Mouse (Mus musculus) MEL (cell line): Measurements from ENCODE around the gene Fkbp8.

Experiments used
- CTCF ChIP-seq, 3 experiments: IDR thresholded peaks in 2 of 3; conservative IDR thresholded peaks in 1 of 3; 2 replicates each; pipeline ENCODE4 v1.5.1; 2011 to 2012; ENCODE audit warnings: low read length in 3 of 3, low read depth in 2 of 3, mild to moderate bottlenecking in 2 of 3, improper control_type of control experiment in 1 of 3, inconsistent platforms in 1 of 3, mixed read lengths in 1 of 3, moderate library complexity in 1 of 3; ENCODE audit not compliant: control insufficient read depth in 1 of 3, insufficient read depth in 1 of 3, poor library complexity in 1 of 3, severe bottlenecking in 1 of 3
- GABPA ChIP-seq: IDR thresholded peaks from 2 replicates; pipeline ENCODE4 v1.6.1; 2012; ENCODE audit warnings: low read depth, mild to moderate bottlenecking, inconsistent platforms, low read length, improper control_type of control experiment, moderate library complexity
- GATA1 ChIP-seq: IDR thresholded peaks from 2 replicates; pipeline ENCODE4 v1.6.1; 2011; ENCODE audit warnings: low read depth, low read length, improper control_type of control experiment
- JUND ChIP-seq: IDR thresholded peaks from 2 replicates; pipeline ENCODE4 v1.6.1; 2011; ENCODE audit warnings: low read depth, mild to moderate bottlenecking, improper control_type of control experiment, low read length
- MAFK ChIP-seq: IDR thresholded peaks from 2 replicates; pipeline ENCODE4 v1.6.1; 2011; ENCODE audit warnings: low read depth, mild to moderate bottlenecking, low read length, improper control_type of control experiment, borderline replicate concordance
- POLR2A ChIP-seq, 2 experiments: IDR thresholded peaks; 2 replicates each; pipeline ENCODE4 v1.6.1; 2011 to 2012; ENCODE audit warnings: low read length in 2 of 2, mild to moderate bottlenecking in 2 of 2, control low read depth in 1 of 2, improper control_type of control experiment in 1 of 2, low read depth in 1 of 2, moderate library complexity in 1 of 2; ENCODE audit not compliant: control insufficient read depth in 1 of 2, insufficient read depth in 1 of 2, poor library complexity in 1 of 2
- RAD21 ChIP-seq: IDR thresholded peaks from 2 replicates; pipeline ENCODE4 v1.6.1; 2011; ENCODE audit warnings: mild to moderate bottlenecking, low read depth, low read length, improper control_type of control experiment

DNA sequence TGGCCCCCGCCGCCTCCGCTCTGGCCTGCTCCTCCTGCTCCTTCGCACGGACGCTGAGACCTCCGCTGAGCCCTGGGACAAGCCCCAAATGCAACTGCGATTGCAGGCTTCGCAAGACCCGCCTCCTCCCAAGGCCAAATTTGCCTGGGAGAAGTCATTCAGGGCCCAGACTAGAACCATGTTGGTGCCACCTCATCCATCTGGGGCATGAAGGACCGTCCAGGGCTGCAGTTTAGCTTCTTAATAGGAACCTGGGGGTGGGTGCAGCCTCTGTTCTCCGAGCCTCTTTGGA is 31.8 kb upstream of the Fkbp8 start:
- no peak for TF ChIP-seq RAD21
- TF ChIP-seq CTCF (IDR thresholded peaks at IDR 0.05 in 2 of 3, conservative IDR thresholded peaks at IDR 0.05 in 1 of 3; ENCODE audit: control insufficient read depth in 1 of 3, insufficient read depth in 1 of 3, low read depth in 2 of 3, low read length in 3 of 3, poor library complexity in 1 of 3, severe bottlenecking in 1 of 3) = no peak
- no peak for TF ChIP-seq MAFK
- no peak for TF ChIP-seq JUND
- TF ChIP-seq GATA1 = no peak
- no peak for TF ChIP-seq POLR2A (IDR thresholded peaks at IDR 0.05; ENCODE audit: control insufficient read depth in 1 of 2, insufficient read depth in 1 of 2, low read depth in 1 of 2, low read length in 2 of 2, poor library complexity in 1 of 2)
- no peak for TF ChIP-seq GABPA
